Mouse (Mus musculus): ENCODE data around the gene Fut8.
"Not testable (repeated sequence)": the region's sequence is repeated elsewhere in the genome, so short reads cannot be mapped to it uniquely, and the experiment has no call there.

Gene Fut8

DNA sequence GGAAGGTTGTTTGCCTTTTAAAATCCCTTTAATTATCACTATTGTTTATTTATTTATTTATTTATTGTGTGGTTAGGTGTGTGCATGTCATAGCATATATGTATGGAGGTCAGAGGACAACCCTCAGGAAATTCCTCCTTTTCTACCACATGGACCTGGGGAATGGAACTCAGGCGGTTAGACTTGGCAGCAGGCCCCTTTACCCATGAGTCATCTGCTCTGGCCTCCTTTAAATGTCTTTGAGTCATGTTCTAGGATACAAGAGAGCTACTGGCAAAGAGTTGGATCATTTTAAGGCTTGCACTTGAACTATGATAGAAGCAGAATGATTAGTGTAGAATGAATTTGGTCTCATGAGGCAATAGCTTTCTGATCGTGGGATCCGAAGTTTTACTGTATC, 14.3 kb upstream of the Fut8 start:
- no peak for DNase-seq

- DNase-seq, result no peak
Observed at GRCm38 (mm10) chr12:77224121-77224520, 13.8 kb upstream of the Fut8 start.

- no peak for DNase-seq
Observed at GRCm38 (mm10) chr12:77224891-77225290, 13.0 kb upstream of the Fut8 start.

GRCm38 (mm10) chr12:77225727-77226126, 12.2 kb upstream of the Fut8 start:
- DNase-seq, result no peak

DNA sequence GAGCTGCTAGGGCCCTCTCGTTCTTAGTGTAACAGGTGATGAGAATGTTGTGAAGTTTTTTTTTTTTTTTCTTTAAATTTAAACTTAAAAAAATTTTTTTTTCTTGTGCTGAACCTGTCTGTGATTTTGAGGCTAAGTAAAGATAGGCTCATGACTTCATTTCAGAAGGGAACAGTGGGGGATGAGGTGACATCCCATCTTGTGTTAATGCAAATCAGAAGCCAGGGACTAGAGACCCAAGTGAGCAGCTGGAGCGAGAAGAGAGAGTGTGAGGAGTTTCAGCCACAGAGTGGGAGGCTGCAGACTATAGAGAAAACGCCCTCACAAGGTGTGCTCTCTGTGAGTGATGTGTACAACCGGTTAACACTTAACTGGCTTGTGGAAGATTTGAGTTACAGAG, 2.0 kb upstream of the Fut8 start:
- no peak for DNase-seq

DNA sequence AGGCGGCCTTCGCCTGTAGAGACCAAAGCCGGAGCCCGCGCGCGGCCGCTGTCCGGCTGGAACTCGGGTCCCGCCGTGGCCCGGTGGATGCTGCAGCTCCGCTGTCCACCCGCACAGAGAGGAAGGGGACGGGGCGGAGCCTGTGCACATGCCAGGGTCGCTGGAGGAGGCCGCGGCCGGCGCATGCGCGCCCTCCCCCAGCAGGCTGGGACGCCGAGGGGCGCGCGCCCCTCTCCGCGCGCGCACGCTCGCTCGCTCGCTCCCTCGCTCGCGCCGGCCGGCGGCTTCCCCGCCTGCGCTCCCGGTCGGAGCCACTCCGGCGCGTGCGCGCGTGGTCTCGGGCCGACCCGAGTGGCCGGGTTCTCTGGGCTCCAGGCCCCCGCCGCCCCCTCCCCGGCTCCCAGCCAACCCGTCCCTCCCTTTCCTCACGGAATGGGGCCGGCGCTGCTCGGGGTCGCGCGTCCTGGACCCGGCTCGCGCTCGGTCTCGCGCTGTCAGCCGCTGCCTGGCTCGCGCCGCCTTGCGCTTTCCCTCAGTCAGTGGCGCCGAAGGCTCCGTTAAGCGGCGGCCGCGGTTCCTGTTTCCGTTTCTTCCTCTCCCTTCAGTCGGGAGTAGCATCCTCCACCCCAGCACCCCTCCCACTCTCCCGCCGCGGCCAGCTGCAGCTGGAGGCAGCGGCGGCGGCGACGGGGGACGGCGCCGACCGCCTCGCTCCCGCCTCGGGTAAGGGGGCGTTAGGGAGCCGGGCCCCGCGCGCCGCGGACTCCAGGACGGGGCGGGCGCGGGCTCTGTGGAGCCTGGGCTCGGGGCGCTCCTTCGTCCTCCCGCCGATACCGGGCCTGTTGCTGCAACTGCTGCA, 835 bp downstream of the Fut8 start:
- peak; percentile 100 for DNase-seq

DNA sequence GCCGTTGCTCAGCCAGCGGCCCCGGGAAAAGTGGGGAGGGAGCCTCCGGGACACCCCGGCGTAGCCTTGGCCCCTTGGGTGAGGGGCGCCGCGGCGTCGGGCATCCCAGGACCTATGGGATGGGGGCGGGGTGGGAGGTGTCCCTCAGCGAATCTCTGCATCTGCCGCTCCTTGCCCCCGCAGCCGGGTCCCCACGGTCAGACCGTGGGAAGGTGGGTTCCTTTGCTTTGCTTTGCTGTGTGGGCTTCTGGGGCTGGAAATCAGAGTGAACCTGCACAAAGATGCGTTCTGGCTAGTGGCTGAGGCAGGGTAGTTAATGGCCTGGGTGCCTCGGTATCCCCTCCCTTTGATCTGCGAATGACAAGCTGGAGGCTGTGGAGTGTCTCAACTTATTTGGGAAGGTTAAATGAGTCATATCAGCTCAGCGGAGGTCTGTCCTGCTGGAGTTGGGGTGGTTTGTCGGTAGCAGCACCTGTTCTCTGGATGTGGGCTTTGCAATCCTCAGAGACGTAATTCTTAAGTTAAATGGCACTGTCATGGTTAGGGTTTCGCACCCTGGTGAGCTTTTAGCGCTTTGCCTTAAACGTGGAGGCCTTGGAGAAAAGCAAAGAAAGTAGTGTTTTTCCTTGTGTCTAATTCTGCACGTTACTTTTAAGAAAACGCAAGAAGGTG, 1.6 kb downstream of the Fut8 start:
- DNase-seq, result no peak

- no peak for DNase-seq
Observed at GRCm38 (mm10) chr12:77240372-77240771, 2.4 kb downstream of the Fut8 start.

DNA sequence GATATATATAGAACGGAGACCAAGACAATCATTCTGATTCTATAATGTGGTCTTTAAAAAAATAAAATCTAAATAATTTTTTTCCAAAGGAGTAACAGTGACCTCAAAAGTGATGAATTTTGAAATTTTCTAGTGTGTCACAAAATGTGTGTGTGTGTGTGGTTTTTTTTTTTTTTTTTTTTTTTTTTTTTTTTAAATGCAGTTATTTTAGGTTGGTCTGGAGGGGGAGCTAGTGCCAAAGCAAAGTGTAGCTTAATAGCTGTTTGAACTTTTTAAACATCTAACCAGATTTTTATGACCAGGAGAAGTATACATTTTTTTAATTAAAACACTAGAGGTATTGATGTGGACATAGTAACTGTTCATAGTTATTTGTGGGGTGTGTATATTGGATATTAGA, 2.9 kb downstream of the Fut8 start:
- no peak for DNase-seq

- no peak for DNase-seq
Observed at GRCm38 (mm10) chr12:77262650-77263049, 24.7 kb downstream of the Fut8 start.

DNA sequence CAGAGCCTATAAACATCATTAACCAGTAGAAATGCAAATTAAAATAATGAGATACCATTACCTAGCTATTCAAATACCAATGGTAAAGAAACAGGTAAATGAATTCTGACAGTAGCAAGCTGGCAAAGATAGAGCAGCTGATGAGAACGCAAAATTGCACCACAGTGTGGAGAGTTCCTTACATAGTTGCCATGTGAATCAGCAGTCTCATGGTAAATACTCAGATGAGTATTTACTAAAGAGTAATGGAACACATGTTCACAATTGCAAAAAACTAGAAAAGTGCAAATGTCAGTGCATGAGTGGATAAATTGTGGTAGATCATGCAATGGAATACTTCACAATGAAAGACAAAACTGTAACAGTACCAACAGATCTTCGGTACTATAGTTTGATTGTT, 25.9 kb downstream of the Fut8 start:
- DNase-seq, result no peak

DNA sequence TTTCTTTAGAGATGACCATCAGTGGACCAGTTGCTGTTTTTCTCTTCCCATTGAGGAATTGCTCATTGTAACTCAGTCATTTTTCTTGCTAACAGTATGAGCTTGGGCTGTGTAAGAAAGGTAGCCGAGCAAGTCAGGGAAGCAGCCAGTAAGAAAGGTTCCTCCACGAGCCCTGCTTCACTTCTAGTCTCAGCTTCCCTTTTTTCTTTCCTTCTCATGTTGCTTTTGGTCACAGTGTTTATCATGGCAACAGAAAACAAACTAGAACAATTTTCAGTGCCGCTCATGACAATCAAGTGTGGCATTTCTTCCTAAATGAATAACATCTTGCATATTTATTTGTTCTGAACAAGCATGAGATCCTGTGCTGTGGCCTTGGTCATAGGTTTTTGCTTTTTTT, 32.8 kb downstream of the Fut8 start:
- no peak for DNase-seq

- no peak for DNase-seq
Observed at GRCm38 (mm10) chr12:77288507-77288906, 50.6 kb downstream of the Fut8 start.

DNA sequence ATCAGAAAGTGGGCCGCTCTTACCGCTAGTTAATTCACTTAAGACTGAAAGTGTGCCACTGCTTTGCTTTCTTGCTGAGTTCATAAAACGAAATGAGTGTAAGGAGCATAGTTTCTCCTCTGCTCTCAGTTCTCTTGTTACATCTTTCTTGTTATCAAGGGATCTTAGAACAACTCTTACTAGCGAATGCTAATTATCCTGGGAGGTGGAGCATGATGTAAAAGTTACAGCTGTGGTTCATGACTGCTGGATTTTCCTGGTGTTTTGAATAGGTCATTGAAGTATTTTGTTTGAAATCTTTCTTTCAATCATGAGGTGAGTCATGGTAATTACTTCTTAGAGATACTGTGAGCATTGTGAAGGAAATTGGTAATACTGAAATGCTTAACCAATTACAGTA, 53.1 kb downstream of the Fut8 start:
- no peak for DNase-seq

GRCm38 (mm10) chr12:77291864-77292263, 53.9 kb downstream of the Fut8 start:
- not testable (repeated sequence) for DNase-seq

GRCm38 (mm10) chr12:77292375-77293258, 54.7 kb downstream of the Fut8 start:
- DNase-seq, result no peak

DNA sequence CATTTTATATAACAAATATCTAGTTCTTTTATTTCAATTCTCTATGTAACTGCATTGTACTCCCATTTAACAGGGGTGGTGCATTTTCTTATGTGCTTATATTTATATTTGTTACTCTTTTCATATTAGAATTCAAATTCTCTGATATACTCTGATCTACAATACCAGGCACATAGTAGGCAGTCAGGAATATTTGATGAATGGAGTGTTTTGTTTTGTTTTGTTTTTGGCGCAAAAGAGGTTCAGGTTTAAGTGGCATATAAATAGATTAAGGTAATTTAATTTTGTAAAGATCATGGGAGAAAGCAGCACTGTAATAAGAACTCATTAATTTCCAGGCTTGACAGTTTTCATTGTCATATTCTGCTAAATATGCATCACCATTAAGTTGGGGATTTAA, 58.2 kb downstream of the Fut8 start:
- no peak for DNase-seq

- DNase-seq, result no peak
Observed at GRCm38 (mm10) chr12:77297114-77297513, 59.2 kb downstream of the Fut8 start.

DNA sequence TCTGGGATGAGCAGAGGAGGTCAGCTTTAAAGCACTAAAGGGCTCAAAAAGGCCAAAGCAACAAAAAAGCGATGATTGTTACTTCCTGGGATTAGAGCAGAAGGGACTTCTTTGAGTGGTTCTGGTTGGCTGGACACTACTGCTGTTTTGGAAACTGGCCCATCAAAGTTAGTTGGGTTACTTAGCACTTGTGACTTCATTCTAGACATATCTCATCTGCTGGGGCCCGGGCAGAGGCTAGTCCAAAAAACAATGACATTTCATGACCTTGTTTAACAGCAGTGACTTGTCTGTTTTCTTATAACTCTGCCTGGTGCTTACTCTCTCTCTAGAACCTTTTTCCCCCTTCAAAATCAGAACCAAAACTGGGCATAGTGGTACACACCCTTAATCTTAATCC, 59.9 kb downstream of the Fut8 start:
- DNase-seq, result no peak

- DNase-seq, result no peak
Observed at GRCm38 (mm10) chr12:77302011-77302410, 64.1 kb downstream of the Fut8 start.

GRCm38 (mm10) chr12:77303367-77303766, 65.4 kb downstream of the Fut8 start:
- no peak for DNase-seq

DNA sequence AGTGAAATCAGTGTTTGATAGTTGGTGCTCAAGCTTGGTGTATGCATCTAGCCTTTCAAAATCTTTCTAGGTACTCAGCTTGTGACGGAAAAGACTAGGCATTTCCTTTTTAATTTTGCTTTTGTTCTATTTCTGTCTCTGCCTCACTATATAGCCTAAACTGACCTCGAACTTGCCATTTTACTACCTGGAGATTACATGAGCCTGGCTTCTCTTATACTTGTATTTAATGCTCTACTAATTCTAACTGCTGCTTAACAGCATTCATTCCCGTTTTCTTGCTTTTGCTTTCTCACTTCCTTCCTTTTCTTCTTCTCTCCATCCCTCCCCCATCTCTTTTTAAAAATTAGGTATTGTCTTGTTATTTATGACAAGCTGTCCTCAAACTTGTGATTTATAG, 67.6 kb downstream of the Fut8 start:
- no peak for DNase-seq

GRCm38 (mm10) chr12:77306759-77307314, 68.9 kb downstream of the Fut8 start:
- no peak for DNase-seq
